Mouse (Mus musculus): Measurements from ENCODE around the gene Mapt.

DNA sequence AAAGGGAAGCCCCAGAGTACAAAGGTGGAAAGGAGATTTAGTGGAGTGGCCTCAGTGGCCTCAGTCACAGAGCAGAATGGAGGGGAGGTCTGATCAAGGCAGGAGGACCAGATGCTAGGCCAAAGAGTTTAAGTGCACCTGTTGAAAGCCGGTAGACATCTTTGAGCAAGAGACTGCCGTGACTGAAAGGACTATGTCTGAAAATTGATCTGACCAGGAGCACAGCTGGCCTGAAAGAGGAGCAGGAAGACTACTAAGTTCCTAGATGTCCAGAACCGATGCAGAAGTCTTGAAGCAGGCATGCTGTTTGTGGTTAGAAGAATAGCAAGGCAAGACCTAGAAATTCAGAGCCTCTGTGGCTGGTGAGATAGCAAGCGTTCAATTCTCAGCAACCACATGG is 1.8 kb upstream of the Mapt start:
- TF ChIP-seq CTCF (conservative IDR thresholded peaks at IDR 0.05; ENCODE audit: insufficient read depth, insufficient read length, low read depth, low read length) (no peak), POLR2A (IDR thresholded peaks at IDR 0.05; ENCODE audit: low read depth, low read length) (no peak)
